Mouse (Mus musculus) ES-Bruce4 (cell line): ENCODE measurements at regions not wholly inside any gene's neighbourhood (a gene's known extent, or its start where the extent isn't known, plus 50 kb on each side); places are given as distances from the start of the nearest gene placed in this dataset.

Experiments
- CTCF ChIP-seq: IDR thresholded peaks from one replicate; pipeline ENCODE4 v1.8.1; 2011; ENCODE audit warnings: low read depth, low read length
- POLR2A ChIP-seq: IDR thresholded peaks from one replicate; pipeline ENCODE4 v1.8.1; 2011; ENCODE audit warnings: low read length; ENCODE audit not compliant: insufficient read depth

GRCm38 (mm10) chr2:170672789-170673188, 58.8 kb upstream of the Dok5 start:
- TF ChIP-seq CTCF (peak; percentile 47), POLR2A (no peak)
